Mouse (Mus musculus) stomach, postnatal 0 days (tissue): ENCODE results near the gene 3110009E18Rik.

Experiments
- CTCF ChIP-seq: IDR thresholded peaks from 2 replicates; pipeline ENCODE4 v1.5.1; 2016; ENCODE audit warnings: antibody characterized with exemption, low read depth, mild to moderate bottlenecking, moderate library complexity
- EP300 ChIP-seq: optimal IDR thresholded peaks from 2 replicates; pipeline ENCODE3; 2016; ENCODE audit warnings: antibody characterized with exemption

DNA sequence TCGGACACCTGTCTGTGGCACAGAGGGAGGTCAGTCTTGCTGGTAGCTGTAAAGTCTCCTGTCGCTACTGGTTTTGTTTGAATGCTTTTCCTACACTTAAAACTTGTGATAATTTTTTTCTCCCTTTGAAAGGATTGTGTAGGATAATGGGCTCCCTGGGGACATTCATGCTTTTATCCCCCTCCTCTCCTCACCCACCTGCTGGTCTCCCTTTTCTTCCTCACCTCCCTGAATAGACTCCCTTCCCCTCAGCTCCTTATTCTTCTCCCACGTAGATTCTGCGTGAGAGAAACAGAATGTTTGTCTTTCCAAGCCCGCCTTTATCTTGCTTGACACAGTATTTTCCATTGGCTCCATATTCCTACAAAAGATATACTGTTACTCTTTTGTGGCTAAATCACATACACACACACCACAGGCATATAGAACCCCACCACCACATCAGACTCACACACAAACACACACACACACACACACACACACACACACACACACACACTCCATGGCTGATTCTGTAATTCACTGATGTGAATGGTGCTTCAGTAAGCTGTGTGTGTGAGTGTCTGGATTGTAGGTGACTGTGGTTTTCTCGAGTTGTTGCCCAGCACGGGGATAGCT lies 18.0 kb downstream of the 3110009E18Rik start:
- TF ChIP-seq CTCF (no peak), EP300 (no peak)
